Mouse (Mus musculus) lung, postnatal 0 days (tissue): ENCODE measurements around the gene Stk10. TPM values are rescaled to one million over a fixed set of nuclear protein-coding genes. Genes with fewer than 3 reads are reported as not detected.

ENCODE experiments used
- ATAC-seq: fragments of 200-750 bp; cut with Nextera tagmentation; 2 replicates; pipeline ENCODE4 v1.8.0; 2017; ENCODE audit warnings: moderate library complexity
- DNase-seq: peaks from one replicate; pipeline ENCODE4 v3.0.0-alpha.2; 2016; ENCODE audit warnings: low spot score
- H3K27ac ChIP-seq: fragments of 300-500 bp; sonication (generic); 2 replicates; pipeline ENCODE4 v1.5.1; 2014; ENCODE audit warnings: antibody characterized with exemption, mild to moderate bottlenecking, low read length, mixed read lengths
- H3K27me3 ChIP-seq: fragments of 300-500 bp; sonication (generic); replicated peaks from 2 replicates; pipeline ENCODE4 v1.6.1; 2014; ENCODE audit warnings: low read length, mixed read lengths; ENCODE audit not compliant: insufficient read depth
- H3K36me3 ChIP-seq: fragments of 300-500 bp; sonication (generic); 2 replicates; pipeline ENCODE4 v1.6.1; 2014; ENCODE audit warnings: low read length, mixed read lengths; ENCODE audit not compliant: insufficient read depth
- H3K4me1 ChIP-seq: fragments of 300-500 bp; sonication (generic); 2 replicates; pipeline ENCODE4 v1.6.1; 2014; ENCODE audit warnings: antibody characterized with exemption, low read depth, low read length, mixed read lengths; ENCODE audit not compliant: insufficient read depth
- H3K4me2 ChIP-seq: fragments of 300-500 bp; sonication (generic); replicated peaks from 2 replicates; pipeline ENCODE4 v1.6.1; 2014; ENCODE audit warnings: low read depth, mild to moderate bottlenecking, low read length, moderate library complexity, mixed read lengths
- H3K4me3 ChIP-seq: fragments of 300-500 bp; sonication (generic); 2 replicates; pipeline ENCODE4 v1.5.1; 2014; ENCODE audit warnings: low read depth, low read length
- H3K9ac ChIP-seq: fragments of 300-500 bp; sonication (generic); replicated peaks from 2 replicates; pipeline ENCODE4 v1.6.1; 2014; ENCODE audit warnings: low read depth, mild to moderate bottlenecking
- H3K9me3 ChIP-seq: fragments of 300-500 bp; sonication (generic); 2 replicates; pipeline ENCODE4 v1.6.1; 2016; ENCODE audit warnings: low read length, mixed read lengths
- CTCF ChIP-seq: IDR thresholded peaks from 2 replicates; pipeline ENCODE4 v1.5.1; 2016; ENCODE audit warnings: antibody characterized with exemption, mild to moderate bottlenecking
- EP300 ChIP-seq: IDR thresholded peaks from 2 replicates; pipeline ENCODE4 v1.6.1; 2016; ENCODE audit warnings: antibody characterized with exemption, mild to moderate bottlenecking, control low read depth
- WGBS: fragments of 180-500 bp; shearing (Covaris S2); extraction: QIAGEN DNeasy Blood & Tissue Kit; methylation state at CpG from one replicate; pipeline ENCODE4 v1.1.7; 2014; 5-methylcytosine and 5-hydroxymethylcytosine counted together
- polyA plus RNA-seq: library from polyadenylated mRNA; unstranded; fragments of >200 nt; fragmentation: Nextera tagmentation; extraction: Ambion mirVana; gene quantifications from 2 replicates; pipeline ENCODE4 v1.2.1, GENCODE M21; 2015

Stk10 gene
- polyA plus RNA-seq, result 1.9 and 2.4 TPM in 2 replicates

- no peaks in the 10 kb centered on the region for H3K36me3 ChIP-seq
Measured at GRCm38 (mm10) chr11:32532765-32533481, at the start of gene Stk10. Gene Stk10 (plus strand): TSS chr11:32533305.

GRCm38 (mm10) chr11:32485290-32485689 lies 47.8 kb upstream of the Stk10 start:
- peak; percentile 29; the same call in 1 of the 2 replicates for ATAC-seq
- H3K4me1 ChIP-seq, result peaks cover 6% of the 10 kb centered on the region; the same call in 1 of the 2 replicates
- no peak overlapping the region for H3K4me3 ChIP-seq
- no peaks in the 10 kb centered on the region for H3K9me3 ChIP-seq
- no peaks in the 10 kb centered on the region for H3K36me3 ChIP-seq
- TF ChIP-seq CTCF (peak; percentile 54), EP300 (no peak)
- no peak overlapping the region for H3K27ac ChIP-seq
- WGBS, result 40% methylated on average over 3 of the region's 3 CpGs
- DNase-seq, result peak; percentile 43
- no peak overlapping the region for H3K4me2 ChIP-seq
- H3K9ac ChIP-seq, result no peak overlapping the region
- no peaks in the 10 kb centered on the region for H3K27me3 ChIP-seq

More at GRCm38 (mm10) chr11:32532765-32533481, at the start of gene Stk10:
- no peaks in the 10 kb centered on the region for H3K9me3 ChIP-seq
- peak; percentile 94 for DNase-seq
- no peaks in the 10 kb centered on the region for H3K27me3 ChIP-seq
- peak within 1 kb of the TSS; percentile 60 for H3K4me3 ChIP-seq
- peak within 1 kb of the TSS; percentile 41 for H3K9ac ChIP-seq
- no peak for TF ChIP-seq EP300
- TF ChIP-seq CTCF, result no peak
- peak; percentile 97 for ATAC-seq
- H3K27ac ChIP-seq, result no peak within 1 kb of the TSS
- H3K4me2 ChIP-seq, result peak within 1 kb of the TSS; percentile 99
- H3K4me1 ChIP-seq, result peaks cover 6% of the 10 kb centered on the region; the same call in 1 of the 2 replicates
- WGBS, result 2% methylated on average over 47 of the region's 82 CpGs

GRCm38 (mm10) chr11:32486621-32487020 lies 46.5 kb upstream of the Stk10 start:
- H3K27me3 ChIP-seq, result no peaks in the 10 kb centered on the region
- H3K4me1 ChIP-seq, result peaks cover 10% of the 10 kb centered on the region; the same call in 1 of the 2 replicates
- WGBS, result 40% methylated on average over 3 of the region's 3 CpGs
- no peaks in the 10 kb centered on the region for H3K9me3 ChIP-seq
- no peak overlapping the region for H3K4me2 ChIP-seq
- no peak overlapping the region for H3K9ac ChIP-seq
- DNase-seq (no peak), ATAC-seq (no peak)
- TF ChIP-seq CTCF (no peak), EP300 (no peak)
- H3K27ac ChIP-seq, result no peak overlapping the region
- H3K4me3 ChIP-seq, result no peak overlapping the region
- no peaks in the 10 kb centered on the region for H3K36me3 ChIP-seq

DNA sequence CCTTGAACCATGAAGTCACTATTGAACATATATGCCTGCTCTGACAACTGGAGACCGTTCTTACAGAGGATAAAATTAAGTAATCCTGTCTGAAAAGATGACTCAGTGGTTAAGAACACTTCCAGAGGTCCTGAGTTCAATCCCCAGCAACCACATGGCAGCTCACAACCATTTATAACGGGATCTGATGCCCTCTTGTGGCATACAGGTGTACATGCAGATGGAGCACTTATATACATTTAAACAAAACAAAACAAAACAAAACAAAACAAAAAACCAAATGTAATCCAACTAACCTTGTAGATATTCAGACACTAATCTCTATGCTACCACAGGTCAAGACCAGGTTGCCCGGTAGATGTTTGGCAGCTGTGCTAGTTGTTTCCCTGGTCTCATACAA lies 45.6 kb upstream of the Stk10 start:
- Histone ChIP-seq H3K9me3 (no peaks in the 10 kb centered on the region), H3K4me3 (no peak overlapping the region), H3K36me3 (no peaks in the 10 kb centered on the region), H3K27me3 (no peaks in the 10 kb centered on the region), H3K27ac (no peak overlapping the region), H3K9ac (no peak overlapping the region), H3K4me1 (peaks cover 10% of the 10 kb centered on the region; the same call in 1 of the 2 replicates), H3K4me2 (no peak overlapping the region)
- ATAC-seq (no peak), DNase-seq (peak; percentile 20)
- WGBS, result 87% methylated on average over 3 of the region's 3 CpGs
- TF ChIP-seq EP300, result no peak
- peak; percentile 55 for TF ChIP-seq CTCF

- peak; percentile 39 for ATAC-seq
- Histone ChIP-seq H3K4me1 (peaks cover 10% of the 10 kb centered on the region; the same call in 1 of the 2 replicates), H3K27me3 (no peaks in the 10 kb centered on the region), H3K9ac (no peak overlapping the region), H3K4me2 (no peak overlapping the region), H3K27ac (peak overlapping the region; percentile 66), H3K36me3 (no peaks in the 10 kb centered on the region), H3K9me3 (no peaks in the 10 kb centered on the region), H3K4me3 (no peak overlapping the region)
- DNase-seq, result peak; percentile 81
- TF ChIP-seq EP300 (peak; percentile 52; the same call in 1 of the 2 replicates), CTCF (no peak)
Measured at GRCm38 (mm10) chr11:32488344-32488743, 44.8 kb upstream of the Stk10 start.

GRCm38 (mm10) chr11:32488808-32489670 lies 44.1 kb upstream of the Stk10 start:
- DNase-seq (peak; percentile 59), ATAC-seq (peak; percentile 81)
- Histone ChIP-seq H3K4me2 (no peak overlapping the region; the same call in 1 of the 2 replicates), H3K9me3 (no peaks in the 10 kb centered on the region), H3K36me3 (no peaks in the 10 kb centered on the region), H3K27me3 (no peaks in the 10 kb centered on the region), H3K4me1 (peaks cover 10% of the 10 kb centered on the region; the same call in 1 of the 2 replicates), H3K27ac (peak overlapping the region; percentile 66), H3K9ac (no peak overlapping the region), H3K4me3 (no peak overlapping the region)
- WGBS, result 45% methylated on average over 5 of the region's 5 CpGs
- no peak for TF ChIP-seq CTCF
- no peak for TF ChIP-seq EP300
